Mouse (Mus musculus) megakaryocyte, embryonic 14.5 days (primary cell): ENCODE results near the gene Fblim1.

Source experiments
- FLI1 ChIP-seq: IDR thresholded peaks from 2 replicates; pipeline ENCODE4 v1.6.1; 2012; ENCODE audit warnings: low read length, inconsistent platforms, mixed read lengths
- GATA1 ChIP-seq: IDR thresholded peaks from 3 replicates; pipeline ENCODE4 v1.6.1; 2012; ENCODE audit warnings: mixed read lengths, low read length, inconsistent platforms, borderline replicate concordance

DNA sequence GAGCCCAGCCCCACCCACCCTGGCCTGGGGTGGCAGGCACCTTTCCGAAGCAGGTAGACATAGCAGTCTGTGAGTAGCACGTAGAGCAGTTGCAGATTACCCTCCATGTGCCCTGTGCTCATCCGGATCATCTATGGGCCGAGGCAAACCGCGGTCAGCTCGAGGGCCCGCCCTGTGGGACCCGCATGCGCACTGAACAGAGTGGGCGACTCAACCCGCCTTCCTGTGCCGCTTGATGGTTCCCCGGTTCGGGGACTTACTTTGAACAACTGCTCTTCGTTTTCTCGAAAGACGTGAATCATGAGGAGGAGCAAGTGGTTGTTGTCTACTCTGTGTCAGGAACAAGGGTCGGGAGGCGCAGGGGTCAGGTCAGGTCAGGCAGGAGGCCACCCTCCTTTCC, 25.4 kb upstream of the Fblim1 start:
- TF ChIP-seq FLI1 (no peak), GATA1 (no peak)
